Mouse (Mus musculus): Measurements from ENCODE around the gene B4galnt2. TPM values are rescaled to one million over a fixed set of nuclear protein-coding genes. Genes with fewer than 3 reads are reported as not detected.
"Not testable (repeated sequence)": the region's sequence is repeated elsewhere in the genome, so short reads cannot be mapped to it uniquely, and the experiment has no call there.

B4galnt2 gene
- polyA plus RNA-seq, 1 experiment from 2014 or later, result not detected

GRCm38 (mm10) chr11:95932168-95932567 lies 17.5 kb upstream of the B4galnt2 start:
- not testable (repeated sequence) for H3K4me1 ChIP-seq (ENCODE audit: control insufficient read depth, insufficient read depth, low read depth, low read length); H3K4me3 ChIP-seq (ENCODE audit: low read length); ATAC-seq; H3K36me3 ChIP-seq (ENCODE audit: control insufficient read depth, insufficient read depth, low read length); H3K9me3 ChIP-seq (ENCODE audit: control insufficient read depth, low read length); H3K27ac ChIP-seq (ENCODE audit: low read depth, low read length); H3K9ac ChIP-seq (ENCODE audit: low read depth, low read length); H3K27me3 ChIP-seq (replicated peaks; ENCODE audit: control insufficient read depth, insufficient read depth, low read length); H3K4me2 ChIP-seq (ENCODE audit: low read length)
- 88% methylated on average over 8 of the region's 10 CpGs for WGBS

- 79% methylated on average over 4 of the region's 4 CpGs for WGBS
- no peak for ATAC-seq
- Histone ChIP-seq H3K4me1 (ENCODE audit: control insufficient read depth, insufficient read depth, low read depth, low read length) (no peaks in the 10 kb centered on the region), H3K4me2 (ENCODE audit: low read length) (no peak overlapping the region), H3K9me3 (ENCODE audit: control insufficient read depth, low read length) (peaks cover 3% of the 10 kb centered on the region; the same call in 1 of the 2 replicates), H3K27me3 (replicated peaks; ENCODE audit: control insufficient read depth, insufficient read depth, low read length) (0 out of 2 replicates have a peak, but pooled peaks cover 4% of the 10 kb centered on the region), H3K27ac (ENCODE audit: low read depth, low read length) (no peak overlapping the region), H3K4me3 (ENCODE audit: low read length) (no peak overlapping the region), H3K36me3 (ENCODE audit: control insufficient read depth, insufficient read depth, low read length) (no peaks in the 10 kb centered on the region), H3K9ac (ENCODE audit: low read depth, low read length) (no peak overlapping the region)
Measured at GRCm38 (mm10) chr11:95926398-95926797, 11.7 kb upstream of the B4galnt2 start.

DNA sequence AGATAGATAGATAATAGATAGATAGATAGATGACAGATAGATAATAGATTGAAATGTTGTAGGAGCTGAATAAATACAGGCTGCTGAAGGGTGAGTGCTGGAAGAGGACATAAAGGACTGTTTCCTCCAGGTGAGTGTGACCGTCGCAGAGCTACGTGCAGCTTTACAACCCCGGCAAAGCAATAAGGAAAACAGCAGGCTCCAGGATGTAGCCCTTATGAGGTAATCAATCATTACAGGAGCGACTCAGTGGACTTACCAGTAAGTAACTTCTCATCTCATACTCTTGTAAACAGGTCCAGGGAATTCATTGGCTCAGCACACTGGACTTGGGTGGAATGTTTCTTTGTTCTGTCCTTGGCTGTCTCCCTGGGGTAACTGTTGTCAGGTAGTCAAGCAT lies 11.3 kb upstream of the B4galnt2 start:
- 98% methylated on average over 5 of the region's 5 CpGs for WGBS
- Histone ChIP-seq H3K4me3 (ENCODE audit: low read length) (no peak overlapping the region), H3K27me3 (replicated peaks; ENCODE audit: control insufficient read depth, insufficient read depth, low read length) (0 out of 2 replicates have a peak, but pooled peaks cover 4% of the 10 kb centered on the region), H3K36me3 (ENCODE audit: control insufficient read depth, insufficient read depth, low read length) (no peaks in the 10 kb centered on the region), H3K9ac (ENCODE audit: low read depth, low read length) (no peak overlapping the region), H3K9me3 (ENCODE audit: control insufficient read depth, low read length) (peaks cover 3% of the 10 kb centered on the region; the same call in 1 of the 2 replicates), H3K4me1 (ENCODE audit: control insufficient read depth, insufficient read depth, low read depth, low read length) (no peaks in the 10 kb centered on the region), H3K27ac (ENCODE audit: low read depth, low read length) (no peak overlapping the region), H3K4me2 (ENCODE audit: low read length) (no peak overlapping the region)
- no peak for ATAC-seq

- no peak overlapping the region for H3K27ac ChIP-seq (ENCODE audit: low read depth, low read length)
- no peak overlapping the region for H3K9ac ChIP-seq (ENCODE audit: low read depth, low read length)
- peaks cover 3% of the 10 kb centered on the region; the same call in 1 of the 2 replicates for H3K9me3 ChIP-seq (ENCODE audit: control insufficient read depth, low read length)
- H3K4me2 ChIP-seq (ENCODE audit: low read length), result no peak overlapping the region
- no peaks in the 10 kb centered on the region for H3K36me3 ChIP-seq (ENCODE audit: control insufficient read depth, insufficient read depth, low read length)
- 0 out of 2 replicates have a peak, but pooled peaks cover 6% of the 10 kb centered on the region for H3K27me3 ChIP-seq (replicated peaks; ENCODE audit: control insufficient read depth, insufficient read depth, low read length)
- no peak overlapping the region for H3K4me3 ChIP-seq (ENCODE audit: low read length)
- 20% methylated on average over 2 of the region's 2 CpGs for WGBS
- no peak for ATAC-seq
- no peaks in the 10 kb centered on the region for H3K4me1 ChIP-seq (ENCODE audit: control insufficient read depth, insufficient read depth, low read depth, low read length)
Measured at GRCm38 (mm10) chr11:95924215-95924614, 9.5 kb upstream of the B4galnt2 start.

GRCm38 (mm10) chr11:95923477-95923876 lies 8.8 kb upstream of the B4galnt2 start:
- H3K4me3 ChIP-seq (ENCODE audit: low read length); H3K27ac ChIP-seq (ENCODE audit: low read depth, low read length); H3K36me3 ChIP-seq (ENCODE audit: control insufficient read depth, insufficient read depth, low read length); H3K27me3 ChIP-seq (replicated peaks; ENCODE audit: control insufficient read depth, insufficient read depth, low read length); H3K9me3 ChIP-seq (ENCODE audit: control insufficient read depth, low read length); H3K9ac ChIP-seq (ENCODE audit: low read depth, low read length); H3K4me2 ChIP-seq (ENCODE audit: low read length); ATAC-seq; H3K4me1 ChIP-seq (ENCODE audit: control insufficient read depth, insufficient read depth, low read depth, low read length): not testable (repeated sequence)
- whole genome bisulfite sequencing, result 8% methylated on average over 3 of the region's 6 CpGs

DNA sequence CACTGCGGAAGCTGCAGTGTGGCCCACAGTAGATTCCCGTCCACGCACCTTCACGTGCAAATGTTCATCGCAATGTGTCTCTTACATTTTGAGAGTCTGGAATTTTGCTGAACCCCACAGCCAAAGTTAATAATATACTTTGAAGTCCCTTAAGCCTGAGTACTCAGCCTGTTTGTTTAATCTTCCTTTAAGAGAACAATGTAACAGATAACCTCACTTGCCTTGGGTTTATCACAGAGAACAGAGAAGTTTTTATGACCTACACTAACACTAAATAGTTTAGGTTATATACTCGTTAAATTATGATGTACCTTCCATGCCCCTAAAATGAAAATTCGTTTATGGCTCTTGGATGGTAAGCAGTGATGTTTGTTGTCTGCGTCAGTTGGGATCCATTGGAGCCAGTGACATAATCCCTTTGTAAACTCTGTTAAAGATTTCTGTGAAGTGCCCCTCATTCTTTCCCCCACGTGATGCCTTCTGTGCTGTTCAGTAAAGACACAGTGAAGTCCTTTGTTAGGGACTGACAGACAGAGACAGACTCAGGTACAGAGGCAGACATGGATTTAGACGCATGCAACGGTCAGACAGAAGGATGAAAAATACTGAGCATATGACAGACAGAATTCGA lies 7.4 kb upstream of the B4galnt2 start:
- H3K4me3 ChIP-seq (ENCODE audit: low read length), result no peak overlapping the region
- H3K4me2 ChIP-seq (ENCODE audit: low read length), result no peak overlapping the region
- 63% methylated on average over 12 of the region's 12 CpGs for WGBS
- no peaks in the 10 kb centered on the region for H3K4me1 ChIP-seq (ENCODE audit: control insufficient read depth, insufficient read depth, low read depth, low read length)
- no peak for ATAC-seq
- H3K27ac ChIP-seq (ENCODE audit: low read depth, low read length), result no peak overlapping the region
- no peaks in the 10 kb centered on the region for H3K9me3 ChIP-seq (ENCODE audit: control insufficient read depth, low read length)
- H3K27me3 ChIP-seq (replicated peaks; ENCODE audit: control insufficient read depth, insufficient read depth, low read length), result peaks cover 15% of the 10 kb centered on the region
- no peaks in the 10 kb centered on the region for H3K36me3 ChIP-seq (ENCODE audit: control insufficient read depth, insufficient read depth, low read length)
- H3K9ac ChIP-seq (ENCODE audit: low read depth, low read length), result no peak overlapping the region

GRCm38 (mm10) chr11:95916426-95916825 lies 1.7 kb upstream of the B4galnt2 start:
- peaks cover 43% of the 10 kb centered on the region for H3K27me3 ChIP-seq (replicated peaks; ENCODE audit: control insufficient read depth, insufficient read depth, low read length)
- H3K4me1 ChIP-seq (ENCODE audit: control insufficient read depth, insufficient read depth, low read depth, low read length), result peaks cover 10% of the 10 kb centered on the region
- no peaks in the 10 kb centered on the region for H3K9me3 ChIP-seq (ENCODE audit: control insufficient read depth, low read length)
- ATAC-seq, result no peak
- 4% methylated on average over 5 of the region's 5 CpGs for whole genome bisulfite sequencing
- H3K36me3 ChIP-seq (ENCODE audit: control insufficient read depth, insufficient read depth, low read length), result no peaks in the 10 kb centered on the region
- no peak overlapping the region for H3K4me2 ChIP-seq (ENCODE audit: low read length)
- no peak overlapping the region for H3K4me3 ChIP-seq (ENCODE audit: low read length)
- no peak overlapping the region for H3K9ac ChIP-seq (ENCODE audit: low read depth, low read length)
- H3K27ac ChIP-seq (ENCODE audit: low read depth, low read length), result no peak overlapping the region

DNA sequence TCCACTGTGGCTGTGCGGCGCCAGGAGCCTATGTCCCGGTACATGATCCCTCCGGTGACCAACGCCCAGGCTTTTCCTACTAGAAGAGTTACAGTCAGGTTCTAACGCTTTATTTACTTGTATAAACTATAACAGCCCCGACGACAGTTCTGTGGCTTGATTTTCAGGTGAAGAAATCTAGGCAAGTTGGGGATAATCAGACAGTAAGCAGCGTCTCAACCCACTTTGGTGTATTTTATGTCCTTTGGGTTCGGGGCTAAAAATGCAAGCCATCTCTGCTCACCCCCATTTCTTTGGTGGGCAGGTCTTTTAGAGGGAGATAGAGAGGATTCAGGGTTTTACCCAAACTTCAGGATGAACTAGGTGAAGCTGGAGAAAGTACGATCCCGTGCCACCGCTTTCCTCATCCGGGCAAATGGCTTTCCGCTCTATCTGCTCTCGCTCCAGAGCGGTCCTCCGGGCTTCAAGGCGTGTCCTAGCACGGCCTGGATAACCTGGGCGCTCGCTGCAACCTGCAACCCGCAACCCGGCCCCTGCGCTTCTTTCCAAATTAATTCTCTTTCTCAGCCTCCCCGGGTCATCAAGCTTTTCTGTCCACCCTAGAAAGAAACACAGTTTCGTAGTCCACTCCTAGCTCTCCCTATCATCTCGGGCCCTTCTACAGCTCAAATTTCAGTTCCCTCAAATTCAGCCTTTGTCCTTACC lies 467 bp upstream of the B4galnt2 start:
- Histone ChIP-seq H3K27ac (ENCODE audit: low read depth, low read length) (no peak overlapping the region), H3K4me3 (ENCODE audit: low read length) (peak overlapping the region; percentile 11), H3K4me2 (ENCODE audit: low read length) (peak overlapping the region; percentile 41), H3K27me3 (replicated peaks; ENCODE audit: control insufficient read depth, insufficient read depth, low read length) (peaks cover 46% of the 10 kb centered on the region), H3K4me1 (ENCODE audit: control insufficient read depth, insufficient read depth, low read depth, low read length) (peaks cover 10% of the 10 kb centered on the region), H3K9ac (ENCODE audit: low read depth, low read length) (no peak overlapping the region), H3K9me3 (ENCODE audit: control insufficient read depth, low read length) (no peaks in the 10 kb centered on the region), H3K36me3 (ENCODE audit: control insufficient read depth, insufficient read depth, low read length) (no peaks in the 10 kb centered on the region)
- WGBS, result 2% methylated on average over 28 of the region's 28 CpGs
- no peak for ATAC-seq

DNA sequence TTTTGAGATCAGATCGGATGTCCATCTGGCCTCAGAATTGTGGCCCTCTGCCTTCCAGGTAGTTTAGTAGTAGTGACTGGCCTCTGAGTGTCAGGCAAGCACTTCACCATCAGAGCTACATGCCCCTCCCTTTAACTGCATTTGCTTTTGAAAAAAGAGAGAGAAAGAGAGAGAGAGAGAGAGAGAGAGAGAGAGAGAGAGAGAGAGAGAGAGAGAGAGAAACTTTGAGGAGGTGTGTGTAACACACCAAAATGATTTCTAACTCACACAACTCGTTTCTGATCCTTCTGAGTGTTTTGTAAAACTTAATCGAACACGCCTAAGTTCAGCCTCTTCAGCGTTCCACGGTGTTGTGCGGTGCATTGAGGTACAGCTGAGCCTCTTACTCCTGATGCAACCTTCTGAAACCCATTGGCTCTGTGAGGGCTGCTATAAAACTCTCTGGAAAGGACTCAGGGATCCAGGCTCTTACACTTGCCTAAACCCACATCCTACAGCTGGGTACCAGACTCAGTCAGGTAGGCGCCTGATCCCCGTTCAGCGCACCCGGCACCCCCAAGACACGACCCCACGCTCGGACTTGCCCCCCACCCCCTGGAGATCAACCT lies 628 bp downstream of the B4galnt2 start:
- H3K36me3 ChIP-seq (ENCODE audit: control insufficient read depth, insufficient read depth, low read length), result no peaks in the 10 kb centered on the region
- no peak for ATAC-seq
- H3K27me3 ChIP-seq (replicated peaks; ENCODE audit: control insufficient read depth, insufficient read depth, low read length), result peaks cover 45% of the 10 kb centered on the region
- H3K4me1 ChIP-seq (ENCODE audit: control insufficient read depth, insufficient read depth, low read depth, low read length), result peaks cover 10% of the 10 kb centered on the region
- peak overlapping the region; percentile 41 for H3K4me2 ChIP-seq (ENCODE audit: low read length)
- WGBS, result 3% methylated on average over 14 of the region's 14 CpGs
- H3K4me3 ChIP-seq (ENCODE audit: low read length), result 0 out of 2 replicates have a peak overlapping the region, but pooled peaks have one; percentile 11
- H3K9me3 ChIP-seq (ENCODE audit: control insufficient read depth, low read length), result no peaks in the 10 kb centered on the region
- no peak overlapping the region for H3K27ac ChIP-seq (ENCODE audit: low read depth, low read length)
- H3K9ac ChIP-seq (ENCODE audit: low read depth, low read length), result no peak overlapping the region

All from hindbrain, embryonic 16.5 days (tissue).